Mouse (Mus musculus) ES-E14 (cell line): ENCODE results near the gene Edn2. TPM values are rescaled to one million over a fixed set of nuclear protein-coding genes. Genes with fewer than 3 reads are reported as not detected.
A peak's percentile ranks its signal among the peaks of the same experiment; 100 is the strongest.

ENCODE experiments used
- DNase-seq: peaks from one replicate; pipeline ENCODE4 v3.0.0-alpha.2; 2013; ENCODE audit warnings: low read depth, low spot score
- H3K27ac ChIP-seq: 2 replicates; pipeline ENCODE4 v1.5.1; 2012; ENCODE audit warnings: low read depth, mild to moderate bottlenecking, low read length, moderate library complexity, mixed read lengths; ENCODE audit not compliant: poor library complexity, insufficient read depth, severe bottlenecking
- H3K36me3 ChIP-seq: 2 replicates; pipeline ENCODE4 v1.6.1; 2012; ENCODE audit warnings: mild to moderate bottlenecking, low read length, moderate library complexity, mixed read lengths; ENCODE audit not compliant: control insufficient read depth, poor library complexity, insufficient read depth, severe bottlenecking
- H3K4me1 ChIP-seq, 2 experiments: fragments of 150-350 bp in 1 of 2; sonication (generic) in 1 of 2; 2 replicates each; pipeline ENCODE4 v1.6.1; 2012; ENCODE audit warnings: low read length in 2 of 2, mild to moderate bottlenecking in 1 of 2, mixed read lengths in 1 of 2; ENCODE audit not compliant: control insufficient read depth in 2 of 2, insufficient read depth in 2 of 2, poor library complexity in 1 of 2
- H3K4me3 ChIP-seq, 2 experiments: fragments of 150-350 bp in 1 of 2; sonication (generic) in 1 of 2; 2 replicates each; pipeline ENCODE4 v1.5.1; 2012; ENCODE audit warnings: low read length in 2 of 2, low read depth in 1 of 2, mild to moderate bottlenecking in 1 of 2, mixed read lengths in 1 of 2; ENCODE audit not compliant: insufficient read depth in 1 of 2, poor library complexity in 1 of 2, severe bottlenecking in 1 of 2
- H3K9ac ChIP-seq: 2 replicates; pipeline ENCODE4 v1.6.1; 2012; ENCODE audit warnings: low read depth, mild to moderate bottlenecking, low read length, mixed read lengths; ENCODE audit not compliant: poor library complexity, insufficient read depth, severe bottlenecking
- H3K9me3 ChIP-seq: fragments of 150-350 bp; sonication (generic); 2 replicates; pipeline ENCODE4 v1.6.1; 2012; ENCODE audit warnings: low read depth, mild to moderate bottlenecking, low read length; ENCODE audit not compliant: control insufficient read depth, insufficient read depth
- CHD2 ChIP-seq: IDR thresholded peaks from 2 replicates; pipeline ENCODE4 v1.6.1; 2014; ENCODE audit warnings: mild to moderate bottlenecking, low read depth, low read length, inconsistent platforms
- HCFC1 ChIP-seq: IDR thresholded peaks from 2 replicates; pipeline ENCODE4 v1.6.1; 2012; ENCODE audit warnings: low read length, inconsistent platforms, borderline replicate concordance; ENCODE audit not compliant: insufficient read depth
- MAFK ChIP-seq: IDR thresholded peaks from 2 replicates; pipeline ENCODE4 v1.6.1; 2014; ENCODE audit warnings: mild to moderate bottlenecking, low read depth, low read length, inconsistent platforms; ENCODE audit not compliant: insufficient read depth
- ZC3H11A ChIP-seq: IDR thresholded peaks from 2 replicates; pipeline ENCODE4 v1.6.1; 2012; ENCODE audit warnings: low read depth, mild to moderate bottlenecking, inconsistent platforms, low read length, borderline replicate concordance
- ZNF384 ChIP-seq: IDR thresholded peaks from 2 replicates; pipeline ENCODE4 v1.6.1; 2012; ENCODE audit warnings: low read depth, low read length, inconsistent platforms
- in situ Hi-C, 2 experiments: fragments of 600-800 bp; cut with MboI; formaldehyde crosslinking; loops; one replicate each; pipeline ENCODE4 v1.15.1; 2025; ENCODE audit warnings: low sequenced_read_pairs in 2 of 2, inconsistent platforms in 1 of 2; ENCODE audit not compliant: unreplicated experiment in 2 of 2
- total RNA-seq: library from RNA; depleted of rRNA; stranded (reverse); fragments of 300-350 nt; gene quantifications from 2 replicates; pipeline ENCODE4 v1.2.3, GENCODE M21; 2012

Gene Edn2
- total RNA-seq, 1 experiment = 0.62 TPM

- TF ChIP-seq CHD2 = no peak
- Histone ChIP-seq H3K9ac (no peak overlapping the region), H3K4me1 (peaks cover 0 to 7% of the 10 kb centered on the region in 2 experiments; a peak in 1 of 4 replicates), H3K27ac (no peak overlapping the region), H3K36me3 (no peaks in the 10 kb centered on the region), H3K9me3 (no peaks in the 10 kb centered on the region), H3K4me3 (no peak overlapping the region)
- no peak for DNase-seq
- in situ Hi-C loops = no loop called here
Observed at GRCm38 (mm10) chr4:120144343-120144742, 16.7 kb upstream of the Edn2 start.

- no peak for DNase-seq
- H3K36me3 ChIP-seq = no peaks in the 10 kb centered on the region; the same call in 1 of the 2 replicates
- H3K9ac ChIP-seq = no peak overlapping the region
- TF ChIP-seq CHD2 = no peak
- no peak for TF ChIP-seq ZC3H11A
- TF ChIP-seq HCFC1 = no peak
- TF ChIP-seq MAFK = no peak
- no peak for TF ChIP-seq ZNF384
- no peaks in the 10 kb centered on the region for H3K9me3 ChIP-seq
- no peak overlapping the region for H3K27ac ChIP-seq
- H3K4me1 ChIP-seq = peaks cover 0 to 7% of the 10 kb centered on the region in 2 experiments; a peak in 1 of 4 replicates
- in situ Hi-C loops = no loop called here
- H3K4me3 ChIP-seq = no peak overlapping the region
Observed at GRCm38 (mm10) chr4:120145931-120146330, 15.1 kb upstream of the Edn2 start.

GRCm38 (mm10) chr4:120148291-120149141, 12.5 kb upstream of the Edn2 start:
- H3K9ac ChIP-seq = no peak overlapping the region; the same call in 1 of the 2 replicates
- TF ChIP-seq HCFC1 (no peak), ZC3H11A (no peak), ZNF384 (no peak), MAFK (no peak), CHD2 (no peak)
- H3K4me1 ChIP-seq = peaks cover 0 to 7% of the 10 kb centered on the region in 2 experiments; a peak in 1 of 4 replicates
- H3K4me3 ChIP-seq = peak overlapping the region; percentile 15 to 17; a peak in 2 of 4 replicates
- H3K9me3 ChIP-seq = no peaks in the 10 kb centered on the region
- no peak overlapping the region for H3K27ac ChIP-seq
- in situ Hi-C loops = no loop called here
- DNase-seq = peak; percentile 46
- no peaks in the 10 kb centered on the region; the same call in 1 of the 2 replicates for H3K36me3 ChIP-seq

- no peak overlapping the region for H3K9ac ChIP-seq
- H3K4me1 ChIP-seq = peaks cover 0 to 7% of the 10 kb centered on the region in 2 experiments; a peak in 1 of 4 replicates
- no peak for TF ChIP-seq ZNF384
- no peak for TF ChIP-seq MAFK
- no peak for TF ChIP-seq CHD2
- TF ChIP-seq HCFC1 = no peak
- TF ChIP-seq ZC3H11A = peak; percentile 42; the same call in 1 of the 2 replicates
- in situ Hi-C loops = no loop called here
- DNase-seq = peak; percentile 71
- H3K27ac ChIP-seq = no peak overlapping the region
- no peak overlapping the region; a peak in 2 of 4 replicates for H3K4me3 ChIP-seq
- H3K9me3 ChIP-seq = no peaks in the 10 kb centered on the region
- H3K36me3 ChIP-seq = no peaks in the 10 kb centered on the region; the same call in 1 of the 2 replicates
Observed at GRCm38 (mm10) chr4:120149142-120149524, 11.9 kb upstream of the Edn2 start.
